Mouse (Mus musculus) forebrain, postnatal 0 days (tissue): ENCODE data around the gene Lcn12. TPM values are rescaled to one million over a fixed set of nuclear protein-coding genes. Genes with fewer than 3 reads are reported as not detected.

ENCODE experiments used
- ATAC-seq: fragments of 200-750 bp; cut with Nextera tagmentation; 2 replicates; pipeline ENCODE4 v1.8.0; 2017; ENCODE audit warnings: mild to moderate bottlenecking, moderate library complexity
- DNase-seq: peaks from one replicate; pipeline ENCODE4 v3.0.0-alpha.2; 2015
- H3K27ac ChIP-seq: fragments of 300-500 bp; sonication (generic); 2 replicates; pipeline ENCODE4 v1.5.1; 2014; ENCODE audit warnings: low read depth, mild to moderate bottlenecking, antibody characterized with exemption, low read length, moderate library complexity, mixed read lengths
- H3K27me3 ChIP-seq: fragments of 300-500 bp; sonication (generic); 2 replicates; pipeline ENCODE4 v1.6.1; 2014; ENCODE audit warnings: mild to moderate bottlenecking, low read length, mixed read lengths; ENCODE audit not compliant: insufficient read depth
- H3K36me3 ChIP-seq: fragments of 300-500 bp; sonication (generic); 2 replicates; pipeline ENCODE4 v1.6.1; 2014; ENCODE audit warnings: mild to moderate bottlenecking, moderate library complexity; ENCODE audit not compliant: insufficient read depth
- H3K4me1 ChIP-seq: fragments of 300-500 bp; sonication (generic); 2 replicates; pipeline ENCODE4 v1.6.1; 2014; ENCODE audit warnings: antibody characterized with exemption; ENCODE audit not compliant: insufficient read depth
- H3K4me2 ChIP-seq: fragments of 300-500 bp; sonication (generic); 2 replicates; pipeline ENCODE4 v1.6.1; 2014; ENCODE audit warnings: low read depth, mild to moderate bottlenecking, moderate library complexity
- H3K4me3 ChIP-seq: fragments of 300-500 bp; sonication (generic); 2 replicates; pipeline ENCODE4 v1.5.1; 2014; ENCODE audit warnings: low read depth, low read length, mixed read lengths
- H3K9ac ChIP-seq: fragments of 300-500 bp; sonication (generic); 2 replicates; pipeline ENCODE4 v1.6.1; 2014; ENCODE audit warnings: mild to moderate bottlenecking
- H3K9me3 ChIP-seq: fragments of 300-500 bp; sonication (generic); 2 replicates; pipeline ENCODE4 v1.6.1; 2016; ENCODE audit warnings: low read length
- CTCF ChIP-seq: sonication (generic); IDR thresholded peaks from 2 replicates; pipeline ENCODE4 v1.5.1; 2016; ENCODE audit warnings: antibody characterized with exemption, control low read depth, low read depth
- WGBS: fragments of 180-500 bp; shearing (Covaris S2); extraction: QIAGEN DNeasy Blood & Tissue Kit; methylation state at CpG from one replicate; pipeline ENCODE4 v1.1.7; 2014; 5-methylcytosine and 5-hydroxymethylcytosine counted together
- polyA plus RNA-seq: library from polyadenylated mRNA; unstranded; fragments of >200 nt; fragmentation: Nextera tagmentation; extraction: Ambion mirVana; gene quantifications from 2 replicates; pipeline ENCODE4 v1.2.1, GENCODE M21; 2015
- total RNA-seq: library from RNA; depleted of rRNA; stranded (reverse); fragments of >200 nt; gene quantifications from 2 replicates; pipeline ENCODE4 v1.2.3, GENCODE M21; 2014; rRNA removed

The Lcn12 gene
- total RNA-seq, result not detected in 2 replicates
- polyA plus RNA-seq, result not detected in 2 replicates

DNA sequence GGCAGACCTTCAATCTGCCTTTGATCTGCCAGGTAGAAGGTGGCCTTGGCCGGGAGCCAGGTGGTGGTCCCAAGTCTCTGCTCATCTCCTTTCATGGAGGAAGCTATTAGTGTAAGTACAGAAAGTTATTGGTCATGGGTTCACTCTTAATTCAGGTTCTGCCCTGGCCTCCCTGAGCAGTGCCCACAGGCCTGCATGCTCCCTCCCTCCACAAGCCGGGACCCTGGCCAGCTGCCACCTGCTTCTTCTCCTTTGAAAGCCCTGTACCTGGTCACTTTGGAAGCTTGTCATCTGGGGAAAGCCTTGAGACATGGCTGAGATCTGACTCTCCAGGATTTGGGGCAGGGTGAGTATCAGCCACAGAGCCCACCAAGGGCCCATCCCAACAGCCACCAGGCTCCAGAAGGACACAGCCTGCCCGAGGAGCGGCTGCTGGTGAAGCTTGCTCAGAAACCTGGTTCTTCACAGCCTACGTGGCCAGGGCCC is at the start of gene Lcn12:
Lcn12 (minus strand) TSS at position 436 of the 486 bp plus-strand sequence.
- no peaks in the 10 kb centered on the region for H3K27me3 ChIP-seq
- no peaks in the 10 kb centered on the region for H3K36me3 ChIP-seq
- no peak within 1 kb of the TSS for H3K4me3 ChIP-seq
- WGBS, result 89% methylated on average over 5 of the region's 5 CpGs
- no peak within 1 kb of the TSS for H3K9ac ChIP-seq
- no peaks in the 10 kb centered on the region for H3K9me3 ChIP-seq
- ATAC-seq (no peak), DNase-seq (no peak)
- H3K4me1 ChIP-seq, result no peaks in the 10 kb centered on the region
- no peak within 1 kb of the TSS for H3K27ac ChIP-seq
- no peak within 1 kb of the TSS for H3K4me2 ChIP-seq
- no peak for TF ChIP-seq CTCF

DNA sequence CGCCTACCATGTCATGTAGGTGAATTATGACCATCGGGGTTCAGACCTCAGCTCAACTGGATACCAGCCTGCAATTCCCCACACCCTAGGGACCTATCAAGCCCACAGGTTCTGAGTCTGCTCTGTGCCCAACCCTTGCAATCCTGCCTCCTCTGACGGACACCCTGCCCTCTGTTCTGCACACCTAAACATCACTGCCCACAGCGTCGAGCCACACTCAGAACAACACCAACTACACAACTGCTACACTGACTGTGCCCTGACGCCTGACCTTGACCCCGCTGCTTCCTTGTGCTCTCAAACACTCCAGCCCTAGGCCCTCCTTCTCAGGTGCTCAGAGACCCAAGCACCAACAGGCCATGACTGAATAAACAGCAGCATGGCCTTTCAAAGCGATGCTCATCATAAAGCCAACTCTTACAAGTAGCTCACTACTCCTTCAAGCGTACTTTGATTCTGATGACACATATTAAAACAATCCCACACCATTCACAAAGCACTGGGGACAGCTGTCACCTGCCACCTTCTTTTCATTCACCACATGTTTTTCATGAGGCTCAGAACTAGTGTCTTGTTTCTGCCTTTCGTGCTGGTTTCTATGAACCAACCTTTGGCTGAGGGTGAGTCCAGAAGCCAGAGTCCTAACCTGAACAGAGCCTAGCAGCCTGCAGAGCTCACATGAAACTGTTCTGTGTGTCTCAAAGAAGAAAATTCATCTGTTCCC is 48.1 kb upstream of the Lcn12 start:
- H3K27ac ChIP-seq, result no peak overlapping the region
- peaks cover 5% of the 10 kb centered on the region for H3K4me1 ChIP-seq
- TF ChIP-seq CTCF, result no peak
- DNase-seq (no peak), ATAC-seq (no peak)
- no peaks in the 10 kb centered on the region for H3K27me3 ChIP-seq
- H3K4me2 ChIP-seq, result no peak overlapping the region
- no peak overlapping the region for H3K9ac ChIP-seq
- no peak overlapping the region for H3K4me3 ChIP-seq
- 0 out of 2 replicates have a peak, but pooled peaks cover 4% of the 10 kb centered on the region for H3K36me3 ChIP-seq
- WGBS, result 92% methylated on average over 10 of the region's 10 CpGs
- H3K9me3 ChIP-seq, result no peaks in the 10 kb centered on the region

DNA sequence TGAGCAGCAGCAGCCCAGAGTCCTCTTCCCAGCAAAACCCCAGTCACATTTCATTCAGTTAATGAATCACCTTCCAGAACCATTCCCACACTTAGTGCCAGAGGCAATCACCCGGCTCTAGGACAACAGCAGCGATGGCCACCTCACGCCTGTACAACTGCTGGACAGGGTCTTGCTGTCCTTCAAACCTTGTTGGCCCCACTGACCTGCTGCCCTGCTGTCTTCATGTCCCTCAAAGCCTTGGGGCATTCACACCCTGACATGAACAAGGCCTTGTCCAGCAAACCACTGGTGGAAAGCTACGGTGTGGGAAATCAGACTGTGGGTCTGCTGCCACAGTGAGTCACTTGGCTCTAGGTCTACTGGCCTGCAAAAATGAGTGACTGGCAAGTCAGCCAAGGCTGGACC is 46.8 kb upstream of the Lcn12 start:
- H3K27me3 ChIP-seq, result no peaks in the 10 kb centered on the region
- H3K4me3 ChIP-seq, result no peak overlapping the region
- no peak for TF ChIP-seq CTCF
- no peaks in the 10 kb centered on the region for H3K9me3 ChIP-seq
- WGBS, result 96% methylated on average over 4 of the region's 4 CpGs
- DNase-seq (no peak), ATAC-seq (no peak)
- no peaks in the 10 kb centered on the region for H3K4me1 ChIP-seq
- peaks cover 7% of the 10 kb centered on the region; the same call in 1 of the 2 replicates for H3K36me3 ChIP-seq
- no peak overlapping the region for H3K4me2 ChIP-seq
- H3K27ac ChIP-seq, result no peak overlapping the region
- H3K9ac ChIP-seq, result no peak overlapping the region

DNA sequence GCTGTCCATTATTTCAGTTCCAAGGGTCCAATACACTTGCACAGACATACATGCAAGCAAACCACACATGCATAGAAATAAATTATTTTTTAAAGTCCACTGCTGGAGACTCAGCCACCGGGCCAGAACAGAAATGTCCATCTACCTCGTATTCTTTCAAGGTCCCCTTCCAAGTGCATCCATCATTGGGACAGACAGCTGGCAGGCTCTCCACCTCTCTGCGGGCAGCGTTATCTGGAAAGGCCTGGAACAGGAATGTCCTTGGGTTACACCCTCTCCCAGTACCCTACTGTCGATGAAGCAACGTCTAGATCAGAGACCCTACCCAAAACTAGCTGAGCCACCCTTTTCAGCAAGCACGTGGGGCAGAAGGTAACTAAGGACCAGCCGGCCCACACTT is 42.8 kb upstream of the Lcn12 start:
- no peak overlapping the region for H3K4me3 ChIP-seq
- 96% methylated on average over 8 of the region's 8 CpGs for WGBS

DNA sequence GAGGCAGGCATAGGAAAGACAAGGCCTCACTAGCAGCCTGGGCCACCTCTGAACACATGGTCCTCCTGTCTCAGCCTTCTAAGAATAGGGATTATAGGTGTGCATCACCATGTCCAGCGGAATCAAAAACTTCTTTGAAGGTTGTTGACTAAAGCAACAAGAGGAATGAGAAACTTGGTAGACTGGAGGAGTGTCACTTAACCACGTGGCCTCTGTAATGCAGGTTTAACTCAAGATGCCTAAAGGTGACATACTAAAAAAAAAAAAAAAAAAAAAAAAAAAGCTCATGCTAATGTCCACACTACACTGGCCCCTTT is 41.1 kb upstream of the Lcn12 start:
- Histone ChIP-seq H3K9ac (no peak overlapping the region), H3K36me3 (peaks cover 14% of the 10 kb centered on the region), H3K4me1 (no peaks in the 10 kb centered on the region), H3K9me3 (no peaks in the 10 kb centered on the region), H3K4me2 (no peak overlapping the region), H3K27me3 (no peaks in the 10 kb centered on the region), H3K4me3 (no peak overlapping the region), H3K27ac (no peak overlapping the region)
- DNase-seq (no peak), ATAC-seq (no peak)
- 98% methylated on average over 2 of the region's 2 CpGs for WGBS
- TF ChIP-seq CTCF, result no peak

More for the DNA sequence above, 42.8 kb upstream of the Lcn12 start:
- Histone ChIP-seq H3K4me2 (no peak overlapping the region), H3K9me3 (no peaks in the 10 kb centered on the region), H3K36me3 (peaks cover 7% of the 10 kb centered on the region; the same call in 1 of the 2 replicates), H3K4me1 (no peaks in the 10 kb centered on the region), H3K9ac (no peak overlapping the region), H3K27ac (no peak overlapping the region), H3K27me3 (no peaks in the 10 kb centered on the region)
- no peak for TF ChIP-seq CTCF
- DNase-seq (no peak), ATAC-seq (no peak)

DNA sequence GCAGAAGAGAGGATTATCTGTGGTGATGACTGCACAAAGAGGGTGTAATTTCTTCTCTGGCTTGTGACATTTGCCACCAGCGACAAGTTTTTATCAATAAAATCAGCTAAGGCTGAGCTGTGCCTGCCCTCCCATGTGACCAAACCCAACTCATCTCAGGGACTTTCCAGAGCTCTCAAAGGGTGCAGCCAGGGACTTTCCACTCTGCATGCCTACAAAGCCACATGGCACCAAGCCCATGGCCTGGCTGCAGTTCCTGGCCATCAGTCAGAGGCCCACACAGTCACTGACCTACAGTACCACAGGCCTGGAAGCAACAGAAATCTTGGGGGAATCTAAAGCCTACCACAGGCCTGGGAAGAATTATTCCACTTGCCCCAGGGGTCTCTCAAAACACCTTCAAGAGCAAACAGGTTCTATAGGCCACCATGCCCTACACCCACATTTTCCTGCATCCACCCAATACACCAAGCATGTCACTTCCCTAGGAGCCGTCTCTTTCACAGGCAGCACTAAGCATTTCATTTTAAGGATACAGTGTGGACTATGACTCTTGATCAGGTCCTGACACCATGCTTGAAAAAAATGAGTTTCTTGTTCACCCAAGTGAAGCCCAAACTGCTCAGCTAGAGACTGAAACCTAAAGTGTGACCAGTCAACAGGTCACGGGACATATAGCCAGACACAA is 40.6 kb upstream of the Lcn12 start:
- Histone ChIP-seq H3K9me3 (no peaks in the 10 kb centered on the region), H3K36me3 (peaks cover 16% of the 10 kb centered on the region), H3K27me3 (no peaks in the 10 kb centered on the region), H3K4me3 (no peak overlapping the region), H3K27ac (no peak overlapping the region), H3K4me2 (no peak overlapping the region), H3K9ac (no peak overlapping the region), H3K4me1 (no peaks in the 10 kb centered on the region)
- TF ChIP-seq CTCF, result no peak
- DNase-seq, result no peak
- 0 out of 2 replicates have a peak, but pooled peaks have one; percentile 29 for ATAC-seq
- WGBS, result 92% methylated on average over 3 of the region's 3 CpGs

DNA sequence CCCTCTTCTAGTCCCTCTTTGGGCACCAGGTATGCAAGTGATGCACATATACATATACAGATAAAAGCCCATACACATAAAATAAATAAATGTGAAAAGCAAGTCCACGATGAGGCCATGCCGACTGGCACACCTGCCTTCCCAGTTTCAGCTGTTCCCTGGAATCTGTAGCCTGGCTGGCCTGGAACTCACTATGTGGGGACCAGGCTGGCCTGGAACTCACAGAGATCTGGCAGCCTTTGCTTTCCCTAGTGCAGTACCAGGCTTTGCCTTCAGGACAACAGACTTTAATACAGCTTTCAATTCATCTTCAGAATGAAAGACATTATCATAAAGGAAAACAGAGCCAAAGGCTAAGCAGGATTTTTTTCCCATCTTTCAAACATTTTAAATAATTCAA is 40.0 kb upstream of the Lcn12 start:
- no peak overlapping the region for H3K4me3 ChIP-seq
- no peaks in the 10 kb centered on the region for H3K27me3 ChIP-seq
- no peak overlapping the region for H3K27ac ChIP-seq
- no peaks in the 10 kb centered on the region for H3K4me1 ChIP-seq
- H3K9ac ChIP-seq, result no peak overlapping the region
- H3K4me2 ChIP-seq, result no peak overlapping the region
- ATAC-seq (no peak), DNase-seq (no peak)
- no peaks in the 10 kb centered on the region for H3K9me3 ChIP-seq
- TF ChIP-seq CTCF, result no peak
- 97% methylated on average over 2 of the region's 2 CpGs for WGBS
- peaks cover 22% of the 10 kb centered on the region for H3K36me3 ChIP-seq
